Mouse (Mus musculus) forebrain, embryonic 12.5 days (tissue): Measurements from ENCODE around the gene Vegfa. TPM values are rescaled to one million over a fixed set of nuclear protein-coding genes. Genes with fewer than 3 reads are reported as not detected.
"Not testable (repeated sequence)": the region's sequence is repeated elsewhere in the genome, so short reads cannot be mapped to it uniquely, and the experiment has no call there.

Source experiments
- ATAC-seq: fragments of 200-750 bp; cut with Nextera tagmentation; 2 replicates; pipeline ENCODE4 v1.8.0; 2017; ENCODE audit warnings: moderate TSS enrichment; ENCODE audit not compliant: low FRiP score
- H3K27ac ChIP-seq: fragments of 300-500 bp; sonication (generic); 2 replicates; pipeline ENCODE4 v1.5.1; 2016; ENCODE audit warnings: mild to moderate bottlenecking
- H3K27me3 ChIP-seq: fragments of 300-500 bp; sonication (generic); 2 replicates; pipeline ENCODE4 v1.6.1; 2016; ENCODE audit warnings: mild to moderate bottlenecking
- H3K36me3 ChIP-seq: fragments of 300-500 bp; sonication (generic); replicated peaks from 2 replicates; pipeline ENCODE4 v1.6.1; 2016; ENCODE audit warnings: mild to moderate bottlenecking
- H3K4me1 ChIP-seq: fragments of 300-500 bp; sonication (generic); 2 replicates; pipeline ENCODE4 v1.6.1; 2016
- H3K4me2 ChIP-seq: fragments of 300-500 bp; sonication (generic); 2 replicates; pipeline ENCODE4 v1.6.1; 2016; ENCODE audit warnings: mild to moderate bottlenecking, moderate library complexity
- H3K4me3 ChIP-seq: fragments of 300-500 bp; sonication (generic); replicated peaks from 2 replicates; pipeline ENCODE4 v1.5.1; 2016; ENCODE audit warnings: mild to moderate bottlenecking
- H3K9ac ChIP-seq: fragments of 300-500 bp; sonication (generic); 2 replicates; pipeline ENCODE4 v1.6.1; 2016; ENCODE audit warnings: mild to moderate bottlenecking
- H3K9me3 ChIP-seq: fragments of 300-500 bp; sonication (generic); 2 replicates; pipeline ENCODE4 v1.6.1; 2016
- WGBS: fragments of 180-500 bp; shearing (Covaris S2); methylation state at CpG from one replicate; pipeline ENCODE4 v1.1.7; 2016; 5-methylcytosine and 5-hydroxymethylcytosine counted together
- polyA plus RNA-seq: library from polyadenylated mRNA; unstranded; fragments of >200 nt; fragmentation: Nextera tagmentation; extraction: Ambion mirVana; gene quantifications from 2 replicates; pipeline ENCODE4 v1.2.1, GENCODE M21; 2016

Vegfa gene
- polyA plus RNA-seq, 1 experiment from 2014 or later, result 4.1 TPM

- Histone ChIP-seq H3K9me3 (no peaks in the 10 kb centered on the region), H3K36me3 (no peaks in the 10 kb centered on the region), H3K4me3 (no peak overlapping the region), H3K27me3 (0 out of 2 replicates have a peak, but pooled peaks cover 3% of the 10 kb centered on the region), H3K27ac (no peak overlapping the region), H3K9ac (no peak overlapping the region), H3K4me2 (no peak overlapping the region), H3K4me1 (no peaks in the 10 kb centered on the region)
- 82% methylated on average over 5 of the region's 5 CpGs for WGBS
- ATAC-seq, result no peak
Measured at GRCm38 (mm10) chr17:46004482-46004881, 27.7 kb downstream of the Vegfa start.

- no peak for ATAC-seq
Measured at GRCm38 (mm10) chr17:46003717-46004481, 28.3 kb downstream of the Vegfa start.

GRCm38 (mm10) chr17:45999366-45999940 lies 32.7 kb downstream of the Vegfa start:
- H3K4me3 ChIP-seq, result no peak overlapping the region
- H3K9ac ChIP-seq, result no peak overlapping the region
- H3K4me2 ChIP-seq, result no peak overlapping the region
- no peak overlapping the region for H3K27ac ChIP-seq
- no peaks in the 10 kb centered on the region for H3K4me1 ChIP-seq
- H3K9me3 ChIP-seq, result no peaks in the 10 kb centered on the region
- no peaks in the 10 kb centered on the region for H3K27me3 ChIP-seq
- WGBS, result 87% methylated on average over 9 of the region's 9 CpGs
- H3K36me3 ChIP-seq, result no peaks in the 10 kb centered on the region
- no peak for ATAC-seq

More at GRCm38 (mm10) chr17:46003717-46004481, 28.3 kb downstream of the Vegfa start:
- H3K36me3 ChIP-seq, result no peaks in the 10 kb centered on the region
- WGBS, result 82% methylated on average over 15 of the region's 15 CpGs
- no peak overlapping the region for H3K9ac ChIP-seq
- H3K4me1 ChIP-seq, result no peaks in the 10 kb centered on the region
- no peak overlapping the region for H3K4me2 ChIP-seq
- no peaks in the 10 kb centered on the region for H3K9me3 ChIP-seq
- 0 out of 2 replicates have a peak, but pooled peaks cover 3% of the 10 kb centered on the region for H3K27me3 ChIP-seq
- H3K27ac ChIP-seq, result no peak overlapping the region
- no peak overlapping the region for H3K4me3 ChIP-seq

GRCm38 (mm10) chr17:45998363-45998762 lies 33.8 kb downstream of the Vegfa start:
- ATAC-seq, result no peak
- H3K36me3 ChIP-seq, result no peaks in the 10 kb centered on the region

GRCm38 (mm10) chr17:45996921-45997444 lies 35.2 kb downstream of the Vegfa start:
- no peaks in the 10 kb centered on the region for H3K4me1 ChIP-seq
- H3K27ac ChIP-seq, result no peak overlapping the region
- H3K4me3 ChIP-seq, result no peak overlapping the region
- no peak overlapping the region for H3K9ac ChIP-seq
- no peaks in the 10 kb centered on the region for H3K27me3 ChIP-seq
- H3K9me3 ChIP-seq, result no peaks in the 10 kb centered on the region
- no peaks in the 10 kb centered on the region for H3K36me3 ChIP-seq
- WGBS, result 84% methylated on average over 9 of the region's 9 CpGs
- ATAC-seq, result no peak
- H3K4me2 ChIP-seq, result no peak overlapping the region

More at GRCm38 (mm10) chr17:45998363-45998762, 33.8 kb downstream of the Vegfa start:
- Histone ChIP-seq H3K4me1 (no peaks in the 10 kb centered on the region), H3K27me3 (no peaks in the 10 kb centered on the region), H3K9ac (no peak overlapping the region), H3K4me2 (no peak overlapping the region), H3K9me3 (no peaks in the 10 kb centered on the region), H3K4me3 (no peak overlapping the region), H3K27ac (no peak overlapping the region)
- WGBS, result 34% methylated on average over 6 of the region's 6 CpGs

GRCm38 (mm10) chr17:45994281-45994817 lies 37.8 kb downstream of the Vegfa start:
- Histone ChIP-seq H3K9ac (no peak overlapping the region), H3K27me3 (no peaks in the 10 kb centered on the region), H3K27ac (no peak overlapping the region), H3K36me3 (no peaks in the 10 kb centered on the region), H3K9me3 (no peaks in the 10 kb centered on the region), H3K4me3 (no peak overlapping the region), H3K4me2 (no peak overlapping the region), H3K4me1 (no peaks in the 10 kb centered on the region)
- 85% methylated on average over 11 of the region's 11 CpGs for WGBS
- no peak for ATAC-seq

- Histone ChIP-seq H3K27ac (no peak overlapping the region), H3K27me3 (no peaks in the 10 kb centered on the region), H3K4me2 (no peak overlapping the region), H3K4me3 (no peak overlapping the region), H3K36me3 (no peaks in the 10 kb centered on the region), H3K9me3 (0 out of 2 replicates have a peak, but pooled peaks cover 6% of the 10 kb centered on the region), H3K4me1 (no peaks in the 10 kb centered on the region), H3K9ac (no peak overlapping the region)
- no peak for ATAC-seq
- 86% methylated on average over 3 of the region's 3 CpGs for WGBS
Measured at GRCm38 (mm10) chr17:45986915-45987314, 45.3 kb downstream of the Vegfa start.

GRCm38 (mm10) chr17:45986374-45986773 lies 45.8 kb downstream of the Vegfa start:
- ATAC-seq, result no peak
- 0 out of 2 replicates have a peak, but pooled peaks cover 6% of the 10 kb centered on the region for H3K9me3 ChIP-seq
- no peak overlapping the region for H3K4me2 ChIP-seq
- H3K4me1 ChIP-seq, result no peaks in the 10 kb centered on the region
- no peaks in the 10 kb centered on the region for H3K36me3 ChIP-seq
- no peaks in the 10 kb centered on the region for H3K27me3 ChIP-seq
- WGBS, result 81% methylated on average over 6 of the region's 6 CpGs
- no peak overlapping the region for H3K9ac ChIP-seq
- no peak overlapping the region for H3K4me3 ChIP-seq
- H3K27ac ChIP-seq, result no peak overlapping the region

GRCm38 (mm10) chr17:45983185-45983584 lies 49.0 kb downstream of the Vegfa start:
- H3K4me3 ChIP-seq, H3K27me3 ChIP-seq, ATAC-seq, H3K4me1 ChIP-seq, H3K9ac ChIP-seq, H3K9me3 ChIP-seq, H3K36me3 ChIP-seq, H3K4me2 ChIP-seq, H3K27ac ChIP-seq: not testable (repeated sequence)
- 96% methylated on average over 1 of the region's 1 CpGs for WGBS

- H3K27me3 ChIP-seq, result no peaks in the 10 kb centered on the region
Measured at GRCm38 (mm10) chr17:45981841-45982240, 50.3 kb downstream of the Vegfa start.

GRCm38 (mm10) chr17:45979025-45979805 lies 53.0 kb downstream of the Vegfa start:
- no peak overlapping the region for H3K27ac ChIP-seq
- H3K9me3 ChIP-seq, result no peaks in the 10 kb centered on the region
- ATAC-seq, result no peak
- H3K4me2 ChIP-seq, result no peak overlapping the region
- no peak overlapping the region for H3K4me3 ChIP-seq
- H3K9ac ChIP-seq, result no peak overlapping the region
- H3K4me1 ChIP-seq, result no peaks in the 10 kb centered on the region
- no peaks in the 10 kb centered on the region for H3K36me3 ChIP-seq
- 68% methylated on average over 10 of the region's 10 CpGs for WGBS
- no peaks in the 10 kb centered on the region for H3K27me3 ChIP-seq

More at GRCm38 (mm10) chr17:45981841-45982240, 50.3 kb downstream of the Vegfa start:
- Histone ChIP-seq H3K36me3 (no peaks in the 10 kb centered on the region), H3K4me2 (no peak overlapping the region), H3K4me1 (no peaks in the 10 kb centered on the region), H3K4me3 (no peak overlapping the region), H3K9ac (no peak overlapping the region), H3K9me3 (no peaks in the 10 kb centered on the region), H3K27ac (no peak overlapping the region)
- ATAC-seq, result no peak
- WGBS, result 69% methylated on average over 1 of the region's 1 CpGs

- H3K27me3 ChIP-seq, result no peaks in the 10 kb centered on the region; the same call in 1 of the 2 replicates
- no peaks in the 10 kb centered on the region for H3K36me3 ChIP-seq
- 80% methylated on average over 7 of the region's 7 CpGs for whole genome bisulfite sequencing
- H3K4me3 ChIP-seq, result no peak overlapping the region
- no peak for ATAC-seq
- H3K4me1 ChIP-seq, result no peaks in the 10 kb centered on the region
- H3K4me2 ChIP-seq, result no peak overlapping the region
- H3K9me3 ChIP-seq, result no peaks in the 10 kb centered on the region
- no peak overlapping the region for H3K9ac ChIP-seq
- no peak overlapping the region for H3K27ac ChIP-seq
Measured at GRCm38 (mm10) chr17:45974461-45974860, 57.7 kb downstream of the Vegfa start.
